Mouse (Mus musculus) right cerebral cortex, postnatal 25 days (tissue): ENCODE results near the gene Atp9a.

Experiments
- DNase-seq: peaks from one replicate; pipeline ENCODE4 v3.0.0; 2022

Atp9a gene

GRCm38 (mm10) chr2:168634881-168635280, 107.3 kb downstream of the Atp9a start:
- DNase-seq, result no peak

DNA sequence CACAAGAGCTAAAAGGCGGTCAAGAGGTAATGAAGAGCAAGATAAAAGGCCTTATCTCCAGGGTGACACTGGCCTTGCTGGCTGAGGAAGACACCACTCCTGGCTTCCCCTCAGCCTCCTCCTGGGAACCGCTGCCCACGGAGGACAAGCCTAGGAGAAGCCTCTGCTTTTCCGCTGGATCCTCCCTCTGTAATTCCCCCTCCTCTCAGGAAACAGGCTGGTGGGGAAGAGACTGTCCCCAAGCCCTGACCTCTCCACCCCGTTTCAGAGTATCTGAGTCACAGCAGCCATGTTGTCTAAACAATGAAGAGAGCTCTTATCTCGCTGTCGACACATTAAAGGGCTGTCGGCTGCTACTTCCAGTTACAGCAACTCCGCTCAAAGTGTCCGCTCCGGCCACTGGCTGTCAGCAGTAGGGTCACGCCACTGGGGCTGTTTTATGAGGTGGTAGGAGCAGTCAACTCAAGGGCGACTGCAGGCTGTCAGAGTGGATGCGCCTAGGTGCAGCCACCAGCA, 108.8 kb downstream of the Atp9a start:
- DNase-seq, result no peak

- DNase-seq, result no peak
These were observed 109.7 kb downstream of the Atp9a start for GRCm38 (mm10) chr2:168632543-168632942.

GRCm38 (mm10) chr2:168628787-168629186, 113.4 kb downstream of the Atp9a start:
- peak; percentile 67 for DNase-seq

- no peak for DNase-seq
These were observed 114.1 kb downstream of the Atp9a start for GRCm38 (mm10) chr2:168627829-168628770.

GRCm38 (mm10) chr2:168626385-168626784, 115.8 kb downstream of the Atp9a start:
- no peak for DNase-seq

DNA sequence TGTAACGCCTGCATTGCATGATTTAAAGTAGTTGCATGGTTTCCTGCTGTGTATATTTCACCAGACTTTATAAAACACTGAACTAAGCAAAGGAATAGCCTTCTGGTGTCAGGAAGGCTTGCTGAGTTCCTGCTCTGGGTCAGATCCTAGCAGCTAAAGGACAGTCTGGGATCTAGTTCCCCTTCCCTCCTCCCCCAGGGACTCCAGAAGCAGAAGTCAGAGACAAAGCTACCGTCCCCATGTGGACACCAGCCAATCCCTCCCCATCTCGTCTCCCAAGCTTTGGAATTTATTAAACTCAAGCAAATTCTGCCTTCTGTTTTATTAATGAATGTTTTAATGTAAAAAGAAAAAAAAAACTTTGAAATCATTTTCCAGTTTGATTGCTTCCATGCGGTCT, 117.1 kb downstream of the Atp9a start:
- no peak for DNase-seq

DNA sequence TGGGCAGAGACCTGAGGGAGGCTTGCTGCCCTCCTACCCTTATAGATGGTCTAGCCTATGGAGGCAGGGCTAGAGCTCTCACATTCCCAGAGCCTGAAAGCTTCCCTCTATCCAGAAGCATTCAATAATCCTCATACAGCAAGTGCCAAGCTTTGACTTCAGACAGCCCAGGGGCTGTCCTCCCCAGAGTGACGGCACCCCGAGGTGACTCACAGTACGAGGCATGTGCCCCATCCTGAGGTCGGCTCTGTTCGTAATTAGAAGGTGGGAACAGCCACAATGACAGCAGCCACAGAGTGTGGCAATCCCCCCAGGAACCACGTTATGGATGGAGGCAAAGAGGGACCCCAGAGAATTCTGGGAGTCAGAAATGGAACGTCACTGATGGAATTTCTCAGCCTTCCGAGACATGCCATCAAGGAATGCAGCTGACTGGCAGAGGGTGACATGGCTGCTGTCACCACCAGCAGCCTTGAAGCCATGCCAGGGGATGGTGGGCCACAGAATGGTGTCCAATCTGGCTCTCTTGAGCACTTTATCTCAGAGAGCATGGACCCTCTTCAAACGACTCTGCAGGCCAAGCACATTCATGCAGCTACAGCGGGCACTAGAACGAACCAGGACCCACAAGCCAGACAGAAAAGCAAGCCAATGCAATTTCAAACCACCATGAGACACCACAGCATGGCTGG, 121.0 kb downstream of the Atp9a start:
- no peak for DNase-seq

DNA sequence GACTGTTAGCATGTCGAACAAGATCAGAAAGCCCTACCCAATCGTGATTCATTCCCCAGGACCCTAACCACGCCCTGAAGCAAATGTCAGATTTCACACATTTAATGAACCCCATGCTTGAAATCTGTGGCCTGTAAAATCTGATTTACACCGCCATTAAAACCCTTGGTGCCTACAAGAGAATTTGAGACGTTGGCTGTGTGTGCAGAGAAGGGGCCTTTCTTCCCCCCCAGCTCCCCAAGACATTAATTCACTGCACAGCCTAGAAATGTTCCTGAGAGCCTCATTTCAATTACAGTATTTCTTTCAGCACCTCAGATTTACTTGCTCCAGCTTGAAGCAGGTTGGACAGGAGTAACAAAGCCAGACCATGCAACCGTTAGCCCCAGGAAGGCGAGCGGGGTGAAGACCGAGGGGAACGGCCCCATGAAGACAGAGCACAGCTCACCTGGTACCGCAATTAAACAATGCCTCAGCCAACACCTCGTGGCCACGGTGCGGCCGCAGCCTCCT, 123.9 kb downstream of the Atp9a start:
- no peak for DNase-seq

GRCm38 (mm10) chr2:168615160-168615559, 127.0 kb downstream of the Atp9a start:
- DNase-seq, result no peak

GRCm38 (mm10) chr2:168614170-168614872, 127.9 kb downstream of the Atp9a start:
- DNase-seq, result no peak

GRCm38 (mm10) chr2:168613092-168613880, 128.9 kb downstream of the Atp9a start:
- DNase-seq, result no peak

DNA sequence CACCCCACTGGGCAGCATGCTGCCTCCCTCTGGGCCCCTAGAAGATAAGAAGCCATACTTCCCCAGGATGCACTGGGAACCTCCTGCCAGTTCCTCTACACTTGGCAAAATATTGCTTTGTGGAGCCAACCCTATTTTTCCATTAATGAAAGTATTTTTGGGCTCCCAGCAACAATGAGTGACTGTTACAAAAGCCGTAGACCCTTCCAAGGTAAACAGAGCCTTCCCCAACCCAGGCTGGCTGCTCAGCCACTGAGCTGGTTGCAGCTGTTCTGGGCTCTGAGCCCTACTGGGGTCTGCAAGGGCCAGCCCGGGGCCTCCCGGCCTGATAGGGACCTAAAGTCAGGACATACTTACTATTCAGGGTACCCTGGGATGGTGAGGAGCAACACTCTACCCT, 131.3 kb downstream of the Atp9a start:
- no peak for DNase-seq

DNA sequence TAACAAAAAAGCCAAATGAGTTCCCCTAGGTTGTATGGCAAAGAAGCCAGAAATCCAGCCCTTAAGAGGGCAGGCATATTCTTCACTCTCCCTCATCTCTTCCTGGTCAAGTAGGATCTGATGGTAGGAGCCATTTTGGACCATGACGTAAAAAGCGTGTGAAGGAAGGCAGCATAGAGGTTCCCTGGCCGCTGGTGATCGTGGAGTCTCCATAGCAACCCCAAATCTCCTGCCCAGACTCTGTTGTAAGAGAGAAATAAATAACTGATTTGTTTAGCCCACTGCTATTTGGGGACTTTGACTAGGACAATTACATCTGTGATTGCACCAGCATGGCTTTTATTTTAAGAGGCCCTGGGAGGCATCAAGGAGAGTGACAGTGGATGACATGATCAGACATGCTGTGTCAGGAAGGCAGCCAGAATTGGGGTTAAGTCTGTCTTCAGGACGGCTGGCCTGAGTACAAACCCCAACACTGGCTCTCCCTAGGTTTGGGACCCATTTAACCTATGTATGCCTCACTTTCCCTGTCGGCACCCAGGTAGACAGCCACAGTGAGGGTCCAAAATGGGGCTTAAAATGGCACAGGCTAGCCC, 132.5 kb downstream of the Atp9a start:
- no peak for DNase-seq

GRCm38 (mm10) chr2:168608125-168608564, 134.1 kb downstream of the Atp9a start:
- no peak for DNase-seq

DNA sequence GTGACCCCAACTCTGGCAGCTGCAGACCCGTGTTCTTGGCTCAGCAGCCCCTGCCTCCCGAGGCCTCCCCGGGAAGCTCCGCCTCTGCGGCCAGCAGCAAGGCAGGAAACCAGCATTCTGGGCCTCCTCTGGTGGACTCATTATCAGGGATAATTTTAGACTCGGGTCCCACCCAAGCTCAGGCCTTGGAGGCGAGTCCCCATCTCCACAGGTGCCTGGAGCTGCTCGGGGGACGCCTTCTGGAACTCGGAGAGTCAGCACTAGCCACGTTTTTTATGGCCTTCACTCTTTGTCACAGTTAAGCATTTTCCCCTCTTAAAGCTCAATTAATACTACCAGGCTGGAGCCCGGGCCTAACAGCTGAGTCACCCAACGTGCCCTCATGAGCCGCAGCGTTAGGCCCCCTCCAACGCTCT, 137.5 kb downstream of the Atp9a start:
- DNase-seq, result no peak

DNA sequence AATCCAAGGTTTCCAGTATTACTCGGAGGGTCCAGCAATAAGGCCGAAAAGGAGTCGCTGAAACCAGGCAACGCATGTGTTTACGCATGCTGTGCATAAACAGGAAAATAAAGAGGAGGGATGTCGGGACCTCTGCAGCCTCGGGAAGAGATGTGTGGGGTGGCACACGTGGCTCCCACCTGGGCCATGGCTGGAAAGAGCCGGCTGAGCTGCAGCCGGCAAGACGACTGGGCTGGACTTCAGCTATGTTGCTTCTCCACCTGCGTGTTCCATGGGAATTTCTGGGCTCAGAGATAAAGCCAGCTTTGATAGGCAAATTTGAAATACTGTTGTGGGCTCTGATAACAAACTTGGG, 139.8 kb downstream of the Atp9a start:
- no peak for DNase-seq

DNA sequence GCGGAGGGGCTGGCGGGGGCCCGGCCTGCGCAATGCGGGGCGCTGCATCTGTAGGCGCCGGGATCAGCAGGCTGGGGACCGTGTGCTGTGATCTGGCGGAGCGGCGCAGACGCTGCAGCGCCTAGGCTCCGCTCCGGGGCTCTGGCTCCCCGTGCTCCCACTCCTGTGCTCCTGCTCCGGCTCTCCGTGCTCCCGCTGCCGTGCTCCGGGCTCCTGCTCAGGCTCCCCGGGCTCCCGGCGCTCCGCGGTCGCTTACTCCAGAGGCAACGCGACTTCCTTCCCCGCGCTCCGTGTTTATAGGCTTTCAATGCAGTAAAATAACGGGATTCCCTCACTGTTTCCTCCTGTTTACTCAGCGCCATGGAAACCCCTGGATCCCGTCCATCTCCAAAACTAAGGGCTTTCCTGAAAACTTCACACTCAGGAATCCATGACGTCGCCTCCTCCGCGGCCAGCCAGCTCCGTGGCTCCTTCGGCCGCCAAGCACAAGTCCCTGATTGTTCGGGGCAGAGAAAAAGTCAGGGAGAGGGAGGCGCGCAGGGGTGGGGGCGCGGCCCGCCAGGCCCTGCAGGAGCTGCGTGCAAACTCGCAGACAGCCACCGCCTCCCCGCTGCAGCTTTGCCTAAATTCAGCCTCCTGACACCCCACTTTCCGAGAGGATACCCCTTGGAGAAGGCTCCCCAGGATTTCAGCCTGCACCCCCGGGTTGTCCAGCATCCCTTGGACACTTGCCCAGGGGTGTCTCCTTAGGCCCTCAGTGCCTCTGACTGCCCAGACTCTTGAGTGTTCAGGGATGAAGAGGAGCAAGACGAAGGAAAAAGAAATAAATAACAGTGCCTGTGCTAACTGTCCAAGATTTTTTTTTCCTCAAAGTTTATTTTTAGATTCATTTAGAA, 140.5 kb downstream of the Atp9a start, which contains the start of gene Nfatc2:
Gene Nfatc2, minus strand, starts transcription at position 167 of the 896 bp plus-strand sequence.
- peak; percentile 70 for DNase-seq

- peak; percentile 67 for DNase-seq
These were observed 141.3 kb downstream of the Atp9a start for GRCm38 (mm10) chr2:168600750-168601490.

- DNase-seq, result no peak
These were observed 146.5 kb downstream of the Atp9a start for GRCm38 (mm10) chr2:168595693-168596092.
